Mouse (Mus musculus) liver, embryonic 14.5 days (tissue): Measurements from ENCODE around the gene S100a10. TPM values are rescaled to one million over a fixed set of nuclear protein-coding genes. Genes with fewer than 3 reads are reported as not detected.
A peak's percentile ranks its signal among the peaks of the same experiment; 100 is the strongest.
"Not testable (repeated sequence)": the region's sequence is repeated elsewhere in the genome, so short reads cannot be mapped to it uniquely, and the experiment has no call there.

Source experiments
- ATAC-seq: fragments of 200-750 bp; cut with Nextera tagmentation; 2 replicates; pipeline ENCODE4 v1.8.0; 2017; ENCODE audit warnings: moderate number of reproducible peaks, mild to moderate bottlenecking, moderate library complexity; ENCODE audit not compliant: insufficient read depth
- DNase-seq, 3 experiments: peaks; one replicate each; pipeline ENCODE4 v3.0.0-alpha.2; 2012 to 2013; ENCODE audit warnings: low read depth in 3 of 3, low spot score in 3 of 3
- H3K27ac ChIP-seq: fragments of 300-500 bp; sonication (generic); 2 replicates; pipeline ENCODE4 v1.5.1; 2014; ENCODE audit warnings: moderate library complexity, mild to moderate bottlenecking, control low read depth, inconsistent platforms
- H3K27me3 ChIP-seq: fragments of 300-500 bp; sonication (generic); 2 replicates; pipeline ENCODE4 v1.6.1; 2014; ENCODE audit warnings: mild to moderate bottlenecking, low read length, moderate library complexity; ENCODE audit not compliant: control insufficient read depth, insufficient read depth
- H3K36me3 ChIP-seq: fragments of 300-500 bp; sonication (generic); replicated peaks from 2 replicates; pipeline ENCODE4 v1.6.1; 2014; ENCODE audit warnings: low read depth; ENCODE audit not compliant: control insufficient read depth, insufficient read depth
- H3K4me1 ChIP-seq, 2 experiments: fragments of 200-500 bp in 1 of 2; fragments of 300-500 bp in 1 of 2; sonication (generic) in 1 of 2; replicated peaks; 2 replicates each; pipeline ENCODE4 v1.6.1; 2012 to 2014; ENCODE audit warnings: antibody characterized with exemption in 1 of 2, inconsistent platforms in 1 of 2, low read length in 1 of 2; ENCODE audit not compliant: control insufficient read depth in 2 of 2, insufficient read depth in 2 of 2
- H3K4me2 ChIP-seq: fragments of 300-500 bp; sonication (generic); 2 replicates; pipeline ENCODE4 v1.6.1; 2014; ENCODE audit warnings: low read depth, mild to moderate bottlenecking, control low read depth, moderate library complexity
- H3K4me3 ChIP-seq, 2 experiments: fragments of 200-500 bp in 1 of 2; fragments of 300-500 bp in 1 of 2; sonication (generic) in 1 of 2; 2 replicates each; pipeline ENCODE4 v1.5.1; 2012 to 2014; ENCODE audit warnings: low read depth in 2 of 2, low read length in 2 of 2, mild to moderate bottlenecking in 2 of 2, control low read depth in 1 of 2, inconsistent platforms in 1 of 2, moderate library complexity in 1 of 2; ENCODE audit not compliant: insufficient read depth in 1 of 2
- H3K9ac ChIP-seq: fragments of 300-500 bp; sonication (generic); replicated peaks from 2 replicates; pipeline ENCODE4 v1.6.1; 2014; ENCODE audit warnings: mild to moderate bottlenecking, control low read depth, moderate library complexity
- H3K9me3 ChIP-seq: fragments of 300-500 bp; sonication (generic); 2 replicates; pipeline ENCODE4 v1.6.1; 2016; ENCODE audit warnings: low read length, mixed read lengths; ENCODE audit not compliant: control insufficient read depth
- CTCF ChIP-seq: IDR thresholded peaks from 2 replicates; pipeline ENCODE4 v1.5.1; 2016; ENCODE audit warnings: antibody characterized with exemption, low read depth, control low read depth
- polyA plus RNA-seq, 2 experiments: library from polyadenylated mRNA; depleted of rRNA in 1 of 2; stranded (reverse) in 1 of 2; unstranded in 1 of 2; fragments of >200 nt; fragmentation: Nextera tagmentation in 1 of 2; extraction: Ambion mirVana in 1 of 2; gene quantifications; 2 replicates each; pipeline versions ENCODE4 v1.2.1 to v1.2.3; 2012 to 2014

Gene S100a10
- polyA plus RNA-seq, 2 experiments = 25.0 to 57.8 TPM

DNA sequence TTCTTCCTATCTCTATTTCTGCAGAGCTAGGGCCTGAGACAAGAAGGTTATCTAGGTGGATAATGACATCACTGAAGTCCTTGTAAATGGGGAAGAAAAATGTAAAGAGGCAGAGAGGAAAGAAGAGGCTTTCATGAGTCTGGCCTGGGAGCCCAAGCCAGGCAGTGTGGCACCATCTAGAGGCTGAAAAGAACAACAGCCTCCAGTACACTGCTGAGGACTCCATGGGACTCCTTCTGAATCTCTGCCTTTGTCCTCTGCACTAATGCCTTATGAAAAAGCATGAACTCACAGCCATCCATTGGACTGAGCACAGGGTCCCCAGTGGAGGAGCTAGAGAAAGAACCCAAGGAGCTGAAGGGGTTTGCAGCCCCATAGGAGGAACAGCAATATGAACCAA, 54.1 kb downstream of the S100a10 start:
- ATAC-seq, H3K9me3 ChIP-seq, H3K4me2 ChIP-seq, H3K27me3 ChIP-seq, H3K4me1 ChIP-seq, H3K27ac ChIP-seq, H3K9ac ChIP-seq, H3K36me3 ChIP-seq, DNase-seq, H3K4me3 ChIP-seq: not testable (repeated sequence)
- TF ChIP-seq CTCF = peak; percentile 56

Other genes with a start within 250 kb of the S100a10 start
- gene Hrnr, start 235.3 kb upstream of the S100a10 start, polyA plus RNA-seq (2012; rRNA removed) = not detected in 2 replicates
- gene Hrnr, start 235.3 kb upstream of the S100a10 start, polyA plus RNA-seq (2014; fragmentation: Nextera tagmentation; extraction: Ambion mirVana) = not detected in 2 replicates
- 0.01 TPM in 2 replicates for gene Rptn, start 161.4 kb upstream of the S100a10 start, polyA plus RNA-seq (2012; rRNA removed)
- not detected in 2 replicates for gene Rptn, start 161.4 kb upstream of the S100a10 start, polyA plus RNA-seq (2014; fragmentation: Nextera tagmentation; extraction: Ambion mirVana)
- gene Tchh, start 112.8 kb upstream of the S100a10 start, polyA plus RNA-seq (2012; rRNA removed) = 0.04 TPM in 1 of 2 replicates, not detected in the other
- gene Tchh, start 112.8 kb upstream of the S100a10 start, polyA plus RNA-seq (2014; fragmentation: Nextera tagmentation; extraction: Ambion mirVana) = 0.04 and 0.11 TPM in 2 replicates
- not detected in 2 replicates for gene Tchhl1, start 86.3 kb upstream of the S100a10 start, polyA plus RNA-seq (2012; rRNA removed)
- gene Tchhl1, start 86.3 kb upstream of the S100a10 start, polyA plus RNA-seq (2014; fragmentation: Nextera tagmentation; extraction: Ambion mirVana) = not detected in 2 replicates
- 39.1 and 46.2 TPM in 2 replicates for gene S100a11, start 34.6 kb upstream of the S100a10 start, polyA plus RNA-seq (2012; rRNA removed)
- gene S100a11, start 34.6 kb upstream of the S100a10 start, polyA plus RNA-seq (2014; fragmentation: Nextera tagmentation; extraction: Ambion mirVana) = 126 and 159 TPM in 2 replicates
- gene Tdpoz2, start 97.6 kb downstream of the S100a10 start, polyA plus RNA-seq (2012; rRNA removed) = not detected in 2 replicates
- gene Tdpoz2, start 97.6 kb downstream of the S100a10 start, polyA plus RNA-seq (2014; fragmentation: Nextera tagmentation; extraction: Ambion mirVana) = not detected in 2 replicates
- not detected in 2 replicates for gene Tdpoz1, start 121.2 kb downstream of the S100a10 start, polyA plus RNA-seq (2012; rRNA removed)
- gene Tdpoz1, start 121.2 kb downstream of the S100a10 start, polyA plus RNA-seq (2014; fragmentation: Nextera tagmentation; extraction: Ambion mirVana) = not detected in 2 replicates
- not detected in 2 replicates for gene Gm37596, start 138.0 kb downstream of the S100a10 start, polyA plus RNA-seq (2012; rRNA removed)
- not detected in 2 replicates for gene Gm37596, start 138.0 kb downstream of the S100a10 start, polyA plus RNA-seq (2014; fragmentation: Nextera tagmentation; extraction: Ambion mirVana)
- gene Gm5773, start 217.9 kb downstream of the S100a10 start, polyA plus RNA-seq (2012; rRNA removed) = not detected in 2 replicates
- gene Gm5773, start 217.9 kb downstream of the S100a10 start, polyA plus RNA-seq (2014; fragmentation: Nextera tagmentation; extraction: Ambion mirVana) = not detected in 2 replicates
- gene Tdpoz4, start 241.3 kb downstream of the S100a10 start, polyA plus RNA-seq (2012; rRNA removed) = not detected in 2 replicates
- gene Tdpoz4, start 241.3 kb downstream of the S100a10 start, polyA plus RNA-seq (2014; fragmentation: Nextera tagmentation; extraction: Ambion mirVana) = not detected in 2 replicates